Mouse (Mus musculus): ENCODE measurements around the gene Cacnb2. TPM values are rescaled to one million over a fixed set of nuclear protein-coding genes. Genes with fewer than 3 reads are reported as not detected.
A peak's percentile ranks its signal among the peaks of the same experiment; 100 is the strongest.

Cacnb2 gene
- polyA plus RNA-seq, 2 experiments: 2.3 to 4.1 TPM

DNA sequence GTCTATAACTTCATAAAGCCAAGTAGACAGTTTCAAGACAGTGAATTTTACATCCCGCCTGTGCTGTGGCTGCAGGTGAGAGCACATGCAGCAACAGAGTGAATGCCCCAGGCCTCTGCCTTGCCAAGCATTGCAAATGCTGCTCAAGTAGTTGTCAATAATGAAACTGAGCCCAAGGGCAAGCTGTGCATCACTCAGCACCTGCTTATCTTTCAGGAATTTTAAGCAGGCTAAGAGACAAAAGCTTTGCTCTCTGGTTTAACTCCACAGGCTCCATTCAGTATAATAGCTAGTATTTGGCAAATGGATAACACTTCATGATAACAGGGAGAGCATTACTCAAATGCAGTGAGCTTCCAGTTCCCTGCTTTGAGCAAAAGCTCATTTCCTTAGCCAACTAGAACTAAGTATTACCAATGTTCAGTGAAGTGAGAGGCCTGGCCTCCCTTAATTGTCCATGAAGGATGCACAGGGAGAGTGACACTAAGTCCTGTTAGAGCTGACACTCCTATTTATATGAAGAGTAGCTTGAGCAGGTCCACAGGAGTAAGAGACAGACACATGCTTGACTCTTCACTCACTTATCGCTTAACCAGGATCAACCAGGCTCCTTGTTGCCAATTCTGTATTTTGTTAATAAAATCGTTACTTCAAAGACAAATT, 314.8 kb downstream of the Cacnb2 start:
- DNase-seq (ENCODE audit: low spot score) (peak; percentile 18), ATAC-seq (ENCODE audit: low FRiP score, low read depth) (no peak)
- 78% methylated on average over 3 of the region's 3 CpGs for WGBS

DNA sequence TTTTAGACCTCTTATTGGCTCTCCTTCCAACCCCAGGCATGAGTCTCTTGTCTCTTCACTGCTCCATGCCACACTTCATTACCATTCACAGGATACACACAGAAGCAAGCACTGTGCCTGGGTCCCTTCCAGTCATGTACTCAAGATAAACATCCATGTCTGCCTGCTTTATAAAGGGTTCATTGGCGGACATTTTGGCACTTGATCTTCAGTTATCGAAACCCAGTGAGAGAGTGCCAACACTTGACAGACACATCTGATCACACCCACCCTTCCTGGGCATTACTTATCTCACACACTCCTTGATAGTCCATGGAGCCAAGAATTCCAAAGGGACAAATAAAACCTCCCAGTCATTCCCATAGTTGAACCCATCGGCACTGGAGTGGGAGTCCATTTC, 327.0 kb downstream of the Cacnb2 start:
- no peak overlapping the region for H3K4me2 ChIP-seq (replicated peaks; ENCODE audit: low read depth, low read length, severe bottlenecking)
- H3K4me3 ChIP-seq (replicated peaks; ENCODE audit: low read length): no peak overlapping the region
- no peak overlapping the region for H3K27ac ChIP-seq (replicated peaks; ENCODE audit: low read depth, low read length)
- TF ChIP-seq POLR2A (IDR thresholded peaks at IDR 0.05; ENCODE audit: borderline replicate concordance, extremely low read depth, insufficient read depth, insufficient read length): no peak
- no peaks in the 10 kb centered on the region for H3K9me3 ChIP-seq (ENCODE audit: control insufficient read depth, low read length)
- no peaks in the 10 kb centered on the region for H3K27me3 ChIP-seq (ENCODE audit: control insufficient read depth, insufficient read depth, low read length)
- no peaks in the 10 kb centered on the region for H3K36me3 ChIP-seq (ENCODE audit: control insufficient read depth, insufficient read depth, low read length)
- no peak for DNase-seq (ENCODE audit: low spot score)
- H3K4me1 ChIP-seq (ENCODE audit: control insufficient read depth, insufficient read depth, low read length): no peaks in the 10 kb centered on the region
- WGBS: 84% methylated on average over 3 of the region's 3 CpGs
- no peak overlapping the region for H3K9ac ChIP-seq (ENCODE audit: low read depth, low read length, severe bottlenecking)
- no peak for ATAC-seq (ENCODE audit: low FRiP score, low read depth)

More for the DNA sequence above, 314.8 kb downstream of the Cacnb2 start:
- Histone ChIP-seq H3K27ac (replicated peaks; ENCODE audit: low read depth, low read length) (no peak overlapping the region), H3K4me2 (replicated peaks; ENCODE audit: low read depth, low read length, severe bottlenecking) (no peak overlapping the region), H3K36me3 (ENCODE audit: control insufficient read depth, insufficient read depth, low read length) (no peaks in the 10 kb centered on the region), H3K9me3 (ENCODE audit: control insufficient read depth, low read length) (no peaks in the 10 kb centered on the region), H3K9ac (ENCODE audit: low read depth, low read length, severe bottlenecking) (no peak overlapping the region), H3K27me3 (ENCODE audit: control insufficient read depth, insufficient read depth, low read length) (no peaks in the 10 kb centered on the region), H3K4me1 (ENCODE audit: control insufficient read depth, insufficient read depth, low read length) (no peaks in the 10 kb centered on the region), H3K4me3 (replicated peaks; ENCODE audit: low read length) (no peak overlapping the region)
- TF ChIP-seq POLR2A (IDR thresholded peaks at IDR 0.05; ENCODE audit: borderline replicate concordance, extremely low read depth, insufficient read depth, insufficient read length): no peak

DNA sequence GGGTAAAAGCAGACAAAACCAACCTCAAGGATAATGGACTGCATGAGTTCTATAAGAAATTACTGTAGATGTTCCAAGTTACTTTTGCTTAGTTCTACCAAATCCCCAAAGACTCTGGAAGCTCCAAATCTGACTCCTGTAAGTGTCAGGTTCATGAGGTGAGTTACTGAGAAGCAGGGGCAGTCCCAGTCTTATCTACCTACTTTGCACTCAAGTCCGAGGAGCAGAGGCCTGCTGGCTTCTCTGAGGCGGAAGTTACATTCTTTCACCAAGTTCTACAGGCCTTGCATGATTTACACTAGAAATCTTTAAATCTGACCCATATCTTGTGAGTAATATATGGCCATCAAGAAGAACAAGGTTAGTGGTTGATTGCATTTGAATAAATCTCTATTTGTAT, 329.1 kb downstream of the Cacnb2 start:
- no peaks in the 10 kb centered on the region for H3K9me3 ChIP-seq (ENCODE audit: control insufficient read depth, low read length)
- TF ChIP-seq POLR2A (IDR thresholded peaks at IDR 0.05; ENCODE audit: borderline replicate concordance, extremely low read depth, insufficient read depth, insufficient read length): no peak
- 91% methylated on average over 2 of the region's 2 CpGs for WGBS
- H3K27me3 ChIP-seq (ENCODE audit: control insufficient read depth, insufficient read depth, low read length): no peaks in the 10 kb centered on the region
- H3K4me3 ChIP-seq (replicated peaks; ENCODE audit: low read length): no peak overlapping the region
- no peak overlapping the region for H3K4me2 ChIP-seq (replicated peaks; ENCODE audit: low read depth, low read length, severe bottlenecking)
- peaks cover 3% of the 10 kb centered on the region; the same call in 1 of the 2 replicates for H3K4me1 ChIP-seq (ENCODE audit: control insufficient read depth, insufficient read depth, low read length)
- no peaks in the 10 kb centered on the region for H3K36me3 ChIP-seq (ENCODE audit: control insufficient read depth, insufficient read depth, low read length)
- DNase-seq (ENCODE audit: low spot score) (no peak), ATAC-seq (ENCODE audit: low FRiP score, low read depth) (no peak)
- no peak overlapping the region for H3K9ac ChIP-seq (ENCODE audit: low read depth, low read length, severe bottlenecking)
- no peak overlapping the region for H3K27ac ChIP-seq (replicated peaks; ENCODE audit: low read depth, low read length)

DNA sequence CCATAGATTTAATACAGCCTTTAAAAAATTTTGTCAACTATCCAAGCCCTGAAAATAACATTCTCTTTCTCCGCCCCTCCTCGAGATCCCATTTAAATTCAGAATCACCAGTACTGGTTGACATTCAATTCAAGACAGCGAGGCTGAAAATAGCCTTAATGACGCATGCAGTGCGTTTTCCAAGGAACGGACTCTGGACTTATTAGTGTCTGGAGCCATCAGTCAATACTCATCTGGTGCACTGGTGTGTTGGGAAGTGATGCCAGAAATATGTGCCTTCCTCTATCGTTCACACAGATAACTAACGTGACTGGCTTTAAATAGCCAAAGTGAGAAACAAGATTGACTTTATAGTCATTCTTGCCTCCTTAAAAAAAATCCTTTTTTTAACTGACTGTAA, 333.6 kb downstream of the Cacnb2 start:
- no peak overlapping the region for H3K9ac ChIP-seq (ENCODE audit: low read depth, low read length, severe bottlenecking)
- H3K27me3 ChIP-seq (ENCODE audit: control insufficient read depth, insufficient read depth, low read length): no peaks in the 10 kb centered on the region
- WGBS: 59% methylated on average over 8 of the region's 8 CpGs
- no peaks in the 10 kb centered on the region for H3K9me3 ChIP-seq (ENCODE audit: control insufficient read depth, low read length)
- no peak for TF ChIP-seq POLR2A (IDR thresholded peaks at IDR 0.05; ENCODE audit: borderline replicate concordance, extremely low read depth, insufficient read depth, insufficient read length)
- ATAC-seq (ENCODE audit: low FRiP score, low read depth): no peak
- no peak overlapping the region for H3K4me2 ChIP-seq (replicated peaks; ENCODE audit: low read depth, low read length, severe bottlenecking)
- H3K27ac ChIP-seq (replicated peaks; ENCODE audit: low read depth, low read length): no peak overlapping the region
- peaks cover 7% of the 10 kb centered on the region; the same call in 1 of the 2 replicates for H3K4me1 ChIP-seq (ENCODE audit: control insufficient read depth, insufficient read depth, low read length)
- H3K4me3 ChIP-seq (replicated peaks; ENCODE audit: low read length): no peak overlapping the region
- DNase-seq (ENCODE audit: low spot score): no peak
- no peaks in the 10 kb centered on the region for H3K36me3 ChIP-seq (ENCODE audit: control insufficient read depth, insufficient read depth, low read length)

DNA sequence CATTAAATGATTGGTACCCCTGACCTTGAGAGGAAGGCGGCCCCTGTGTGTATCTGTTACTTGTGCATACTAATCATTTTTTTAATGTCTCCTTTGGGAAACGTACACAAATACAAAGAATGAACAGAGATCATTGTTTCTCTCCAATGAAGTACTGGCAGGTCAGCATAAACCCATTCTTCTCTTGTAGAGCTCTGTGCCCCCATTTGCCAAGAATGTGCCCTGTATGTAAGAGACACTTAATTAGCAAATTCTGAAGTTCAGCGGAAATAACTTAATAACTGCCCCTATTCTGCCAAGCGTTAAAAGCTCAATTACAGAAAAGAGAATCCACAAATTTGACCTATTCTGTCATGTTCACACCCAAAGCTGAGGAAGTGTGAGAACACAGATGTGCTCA, 339.4 kb downstream of the Cacnb2 start:
- DNase-seq (ENCODE audit: low spot score): no peak
- no peak overlapping the region for H3K27ac ChIP-seq (replicated peaks; ENCODE audit: low read depth, low read length)

More for the DNA sequence above, 339.4 kb downstream of the Cacnb2 start:
- TF ChIP-seq POLR2A (IDR thresholded peaks at IDR 0.05; ENCODE audit: borderline replicate concordance, extremely low read depth, insufficient read depth, insufficient read length): no peak
- H3K4me2 ChIP-seq (replicated peaks; ENCODE audit: low read depth, low read length, severe bottlenecking): no peak overlapping the region
- H3K4me1 ChIP-seq (ENCODE audit: control insufficient read depth, insufficient read depth, low read length): peaks cover under 1% of the 10 kb centered on the region; the same call in 1 of the 2 replicates
- no peak for ATAC-seq (ENCODE audit: low FRiP score, low read depth)
- no peaks in the 10 kb centered on the region for H3K27me3 ChIP-seq (ENCODE audit: control insufficient read depth, insufficient read depth, low read length)
- no peaks in the 10 kb centered on the region for H3K9me3 ChIP-seq (ENCODE audit: control insufficient read depth, low read length)
- no peak overlapping the region for H3K9ac ChIP-seq (ENCODE audit: low read depth, low read length, severe bottlenecking)
- WGBS: 87% methylated on average over 4 of the region's 4 CpGs
- no peaks in the 10 kb centered on the region for H3K36me3 ChIP-seq (ENCODE audit: control insufficient read depth, insufficient read depth, low read length)
- H3K4me3 ChIP-seq (replicated peaks; ENCODE audit: low read length): no peak overlapping the region

Measured in limb, embryonic 14.5 days (tissue).